Mouse (Mus musculus): ENCODE data around the gene Ift46. TPM values are rescaled to one million over a fixed set of nuclear protein-coding genes. Genes with fewer than 3 reads are reported as not detected.
"Not testable (repeated sequence)": the region's sequence is repeated elsewhere in the genome, so short reads cannot be mapped to it uniquely, and the experiment has no call there.

The Ift46 gene
- polyA plus RNA-seq, 1 experiment from 2014 or later = 99.1 TPM

DNA sequence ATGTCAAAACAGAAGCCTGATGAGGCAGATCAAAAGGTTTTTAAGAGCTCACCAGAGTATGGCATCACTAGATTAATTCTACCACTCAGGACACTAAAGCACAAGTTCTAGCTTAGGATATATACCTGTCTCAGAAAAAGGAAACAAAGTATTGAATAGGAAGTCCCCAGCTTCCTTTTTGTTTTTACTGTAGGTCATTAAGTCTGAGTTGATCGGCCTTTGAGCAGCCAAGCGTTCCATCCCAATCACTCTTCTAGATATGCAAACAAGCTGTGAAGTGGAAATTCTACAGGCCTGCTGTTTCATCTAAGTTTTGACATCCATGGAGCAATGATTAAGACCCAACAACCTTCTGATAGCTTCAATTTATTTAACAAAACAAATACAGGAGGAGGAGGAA is 6.8 kb upstream of the Ift46 start:
- no peak for ATAC-seq (ENCODE audit: low read depth)
- Histone ChIP-seq H3K4me1 (replicated peaks; ENCODE audit: control insufficient read depth, insufficient read depth, low read length) (peaks cover 12% of the 10 kb centered on the region), H3K27me3 (ENCODE audit: control insufficient read depth, insufficient read depth, low read depth, low read length) (no peaks in the 10 kb centered on the region), H3K27ac (ENCODE audit: low read length) (no peak overlapping the region), H3K36me3 (ENCODE audit: control insufficient read depth, insufficient read depth, low read length) (peaks cover 13% of the 10 kb centered on the region), H3K9ac (ENCODE audit: low read length) (no peak overlapping the region), H3K4me3 (ENCODE audit: low read length) (no peak overlapping the region), H3K4me2 (ENCODE audit: low read depth, low read length) (no peak overlapping the region), H3K9me3 (ENCODE audit: control insufficient read depth, low read length) (no peaks in the 10 kb centered on the region)
- WGBS = 54% methylated on average over 2 of the region's 2 CpGs

GRCm38 (mm10) chr9:44768029-44768394 is 304 bp downstream of the Ift46 start:
- H3K36me3 ChIP-seq (ENCODE audit: control insufficient read depth, insufficient read depth, low read length); H3K27me3 ChIP-seq (ENCODE audit: control insufficient read depth, insufficient read depth, low read depth, low read length); H3K9me3 ChIP-seq (ENCODE audit: control insufficient read depth, low read length); ATAC-seq (ENCODE audit: low read depth): not testable (repeated sequence)
- Histone ChIP-seq H3K4me3 (ENCODE audit: low read length) (peak overlapping the region; percentile 99), H3K27ac (ENCODE audit: low read length) (peak overlapping the region; percentile 95; the same call in 1 of the 2 replicates), H3K4me2 (ENCODE audit: low read depth, low read length) (peak overlapping the region; percentile 39), H3K9ac (ENCODE audit: low read length) (peak overlapping the region; percentile 23; the same call in 1 of the 2 replicates), H3K4me1 (replicated peaks; ENCODE audit: control insufficient read depth, insufficient read depth, low read length) (peaks cover 17% of the 10 kb centered on the region)
- 37% methylated on average over 7 of the region's 9 CpGs for WGBS

GRCm38 (mm10) chr9:44771376-44771775 is 3.7 kb downstream of the Ift46 start:
- no peaks in the 10 kb centered on the region for H3K27me3 ChIP-seq (ENCODE audit: control insufficient read depth, insufficient read depth, low read depth, low read length)
- no peak overlapping the region for H3K4me2 ChIP-seq (ENCODE audit: low read depth, low read length)
- 91% methylated on average over 5 of the region's 5 CpGs for WGBS
- H3K4me1 ChIP-seq (replicated peaks; ENCODE audit: control insufficient read depth, insufficient read depth, low read length) = 0 out of 2 replicates have a peak, but pooled peaks cover 6% of the 10 kb centered on the region
- H3K36me3 ChIP-seq (ENCODE audit: control insufficient read depth, insufficient read depth, low read length) = peaks cover 4% of the 10 kb centered on the region; the same call in 1 of the 2 replicates
- H3K9me3 ChIP-seq (ENCODE audit: control insufficient read depth, low read length) = no peaks in the 10 kb centered on the region
- H3K9ac ChIP-seq (ENCODE audit: low read length) = no peak overlapping the region
- no peak overlapping the region for H3K27ac ChIP-seq (ENCODE audit: low read length)
- no peak overlapping the region for H3K4me3 ChIP-seq (ENCODE audit: low read length)
- no peak for ATAC-seq (ENCODE audit: low read depth)

- H3K27ac ChIP-seq (ENCODE audit: low read length) = 0 out of 2 replicates have a peak overlapping the region, but pooled peaks have one; percentile 4
- H3K27me3 ChIP-seq (ENCODE audit: control insufficient read depth, insufficient read depth, low read depth, low read length) = no peaks in the 10 kb centered on the region
- ATAC-seq (ENCODE audit: low read depth) = no peak
- 24% methylated on average over 5 of the region's 5 CpGs for WGBS
- H3K9me3 ChIP-seq (ENCODE audit: control insufficient read depth, low read length) = no peaks in the 10 kb centered on the region
- H3K4me1 ChIP-seq (replicated peaks; ENCODE audit: control insufficient read depth, insufficient read depth, low read length) = 0 out of 2 replicates have a peak, but pooled peaks cover 6% of the 10 kb centered on the region
- H3K9ac ChIP-seq (ENCODE audit: low read length) = no peak overlapping the region
- H3K4me3 ChIP-seq (ENCODE audit: low read length) = no peak overlapping the region; the same call in 1 of the 2 replicates
- H3K36me3 ChIP-seq (ENCODE audit: control insufficient read depth, insufficient read depth, low read length) = peaks cover 4% of the 10 kb centered on the region; the same call in 1 of the 2 replicates
- no peak overlapping the region for H3K4me2 ChIP-seq (ENCODE audit: low read depth, low read length)
Observed at GRCm38 (mm10) chr9:44772392-44772749, 4.7 kb downstream of the Ift46 start.

GRCm38 (mm10) chr9:44772750-44773651 is 5.3 kb downstream of the Ift46 start:
- Histone ChIP-seq H3K4me2 (ENCODE audit: low read depth, low read length) (peak overlapping the region; percentile 81), H3K27me3 (ENCODE audit: control insufficient read depth, insufficient read depth, low read depth, low read length) (no peaks in the 10 kb centered on the region), H3K27ac (ENCODE audit: low read length) (peak overlapping the region; percentile 72), H3K9me3 (ENCODE audit: control insufficient read depth, low read length) (no peaks in the 10 kb centered on the region), H3K4me3 (ENCODE audit: low read length) (peak overlapping the region; percentile 63), H3K4me1 (replicated peaks; ENCODE audit: control insufficient read depth, insufficient read depth, low read length) (0 out of 2 replicates have a peak, but pooled peaks cover 6% of the 10 kb centered on the region), H3K36me3 (ENCODE audit: control insufficient read depth, insufficient read depth, low read length) (peaks cover 4% of the 10 kb centered on the region; the same call in 1 of the 2 replicates), H3K9ac (ENCODE audit: low read length) (peak overlapping the region; percentile 74)
- WGBS = under 1% methylated on average over 41 of the region's 41 CpGs
- peak; percentile 99 for ATAC-seq (ENCODE audit: low read depth)

DNA sequence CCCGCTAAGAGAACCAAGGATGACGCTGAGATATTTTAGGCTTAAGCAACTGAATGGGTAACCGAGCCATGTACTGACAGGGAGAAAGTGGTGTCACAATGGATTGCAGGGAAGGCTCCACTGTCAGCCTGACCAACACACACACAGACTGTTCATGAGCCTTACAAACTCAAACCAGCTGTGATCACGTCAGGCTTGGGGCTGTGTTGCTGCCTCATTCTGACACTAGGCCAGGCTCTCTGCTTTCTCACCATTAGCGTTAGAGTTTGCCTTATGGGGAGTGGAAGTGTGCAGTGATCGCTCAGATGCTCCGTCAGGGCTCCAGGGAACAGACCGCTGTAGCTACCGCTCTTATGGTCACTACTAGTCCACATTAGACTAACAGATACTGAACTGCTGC is 25.1 kb downstream of the Ift46 start:
- no peak overlapping the region for H3K9ac ChIP-seq (ENCODE audit: low read length)
- peaks cover 3% of the 10 kb centered on the region for H3K27me3 ChIP-seq (ENCODE audit: control insufficient read depth, insufficient read depth, low read depth, low read length)
- 77% methylated on average over 9 of the region's 9 CpGs for WGBS
- no peak overlapping the region for H3K4me2 ChIP-seq (ENCODE audit: low read depth, low read length)
- no peak overlapping the region for H3K4me3 ChIP-seq (ENCODE audit: low read length)
- H3K4me1 ChIP-seq (replicated peaks; ENCODE audit: control insufficient read depth, insufficient read depth, low read length) = no peaks in the 10 kb centered on the region
- H3K9me3 ChIP-seq (ENCODE audit: control insufficient read depth, low read length) = no peaks in the 10 kb centered on the region
- no peak overlapping the region for H3K27ac ChIP-seq (ENCODE audit: low read length)
- ATAC-seq (ENCODE audit: low read depth) = no peak
- H3K36me3 ChIP-seq (ENCODE audit: control insufficient read depth, insufficient read depth, low read length) = peaks cover 21% of the 10 kb centered on the region

GRCm38 (mm10) chr9:44798298-44798697 is 30.6 kb downstream of the Ift46 start:
- Histone ChIP-seq H3K4me1 (replicated peaks; ENCODE audit: control insufficient read depth, insufficient read depth, low read length) (peaks cover 6% of the 10 kb centered on the region), H3K9ac (ENCODE audit: low read length) (no peak overlapping the region), H3K4me2 (ENCODE audit: low read depth, low read length) (no peak overlapping the region), H3K27me3 (ENCODE audit: control insufficient read depth, insufficient read depth, low read depth, low read length) (peaks cover 17% of the 10 kb centered on the region), H3K4me3 (ENCODE audit: low read length) (no peak overlapping the region), H3K27ac (ENCODE audit: low read length) (no peak overlapping the region), H3K9me3 (ENCODE audit: control insufficient read depth, low read length) (no peaks in the 10 kb centered on the region), H3K36me3 (ENCODE audit: control insufficient read depth, insufficient read depth, low read length) (no peaks in the 10 kb centered on the region)
- 34% methylated on average over 7 of the region's 7 CpGs for WGBS
- no peak for ATAC-seq (ENCODE audit: low read depth)

GRCm38 (mm10) chr9:44799102-44799957 is 31.6 kb downstream of the Ift46 start, which contains the start of gene Tmem25:
TSS of gene Tmem25 (minus strand) at chr9:44799307.
- peak within 1 kb of the TSS; percentile 93 for H3K4me2 ChIP-seq (ENCODE audit: low read depth, low read length)
- under 1% methylated on average over 75 of the region's 75 CpGs for WGBS
- peak within 1 kb of the TSS; percentile 68 for H3K9ac ChIP-seq (ENCODE audit: low read length)
- ATAC-seq (ENCODE audit: low read depth) = peak; percentile 95
- no peaks in the 10 kb centered on the region for H3K36me3 ChIP-seq (ENCODE audit: control insufficient read depth, insufficient read depth, low read length)
- peaks cover 17% of the 10 kb centered on the region for H3K27me3 ChIP-seq (ENCODE audit: control insufficient read depth, insufficient read depth, low read depth, low read length)
- H3K9me3 ChIP-seq (ENCODE audit: control insufficient read depth, low read length) = no peaks in the 10 kb centered on the region
- H3K4me1 ChIP-seq (replicated peaks; ENCODE audit: control insufficient read depth, insufficient read depth, low read length) = peaks cover 6% of the 10 kb centered on the region
- peak within 1 kb of the TSS; percentile 33; the same call in 1 of the 2 replicates for H3K27ac ChIP-seq (ENCODE audit: low read length)
- H3K4me3 ChIP-seq (ENCODE audit: low read length) = peak within 1 kb of the TSS; percentile 65

GRCm38 (mm10) chr9:44799958-44800324 is 32.2 kb downstream of the Ift46 start:
- Histone ChIP-seq H3K36me3 (ENCODE audit: control insufficient read depth, insufficient read depth, low read length) (peaks cover 4% of the 10 kb centered on the region; the same call in 1 of the 2 replicates), H3K27me3 (ENCODE audit: control insufficient read depth, insufficient read depth, low read depth, low read length) (peaks cover 17% of the 10 kb centered on the region), H3K4me1 (replicated peaks; ENCODE audit: control insufficient read depth, insufficient read depth, low read length) (peaks cover 6% of the 10 kb centered on the region), H3K4me3 (ENCODE audit: low read length) (peak overlapping the region; percentile 65), H3K4me2 (ENCODE audit: low read depth, low read length) (peak overlapping the region; percentile 93), H3K9ac (ENCODE audit: low read length) (peak overlapping the region; percentile 68; the same call in 1 of the 2 replicates), H3K9me3 (ENCODE audit: control insufficient read depth, low read length) (no peaks in the 10 kb centered on the region), H3K27ac (ENCODE audit: low read length) (no peak overlapping the region)
- WGBS = 46% methylated on average over 9 of the region's 9 CpGs
- ATAC-seq (ENCODE audit: low read depth) = no peak
